Mouse (Mus musculus) telencephalon, adult 2 months (tissue): Measurements from ENCODE around the gene Kdm4b.

Source experiments
- DNase-seq: peaks from one replicate; pipeline ENCODE4 v3.0.0-alpha.2; 2011; ENCODE audit warnings: low read depth, low spot score

Kdm4b gene

DNA sequence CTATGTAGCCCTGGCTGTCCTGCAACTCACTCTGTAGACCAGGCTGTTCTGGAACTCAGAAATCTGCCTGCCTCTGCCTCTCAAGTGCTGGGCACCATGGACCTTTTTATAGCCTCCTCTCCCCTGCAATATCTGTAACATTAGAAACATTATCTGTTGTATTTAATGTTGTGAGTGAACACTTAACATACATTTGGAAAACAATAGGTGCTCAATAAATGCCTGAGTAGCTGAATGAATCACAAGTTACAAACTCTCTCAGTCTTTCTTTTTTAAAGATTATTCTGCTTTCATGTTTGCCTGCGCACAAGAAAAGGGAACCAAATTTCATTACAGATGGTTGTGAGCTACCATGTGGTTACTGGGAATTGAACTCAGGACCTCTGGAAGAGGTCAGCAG, 27.6 kb upstream of the Kdm4b start:
- no peak for DNase-seq

- no peak for DNase-seq
Observed at GRCm38 (mm10) chr17:56300186-56300585, 25.7 kb upstream of the Kdm4b start, which contains the start of gene Arrdc5. Gene Arrdc5, minus strand, starts transcription at chr17:56300286.

- no peak for DNase-seq
Observed at GRCm38 (mm10) chr17:56302363-56302996, 23.4 kb upstream of the Kdm4b start.

GRCm38 (mm10) chr17:56303160-56303846, 22.6 kb upstream of the Kdm4b start, which contains the start of gene Uhrf1:
Gene Uhrf1, plus strand, starts transcription at chr17:56303321.
- no peak for DNase-seq

GRCm38 (mm10) chr17:56303847-56304586, 21.8 kb upstream of the Kdm4b start:
- peak; percentile 67 for DNase-seq

GRCm38 (mm10) chr17:56304718-56305117, 21.1 kb upstream of the Kdm4b start:
- DNase-seq = no peak

GRCm38 (mm10) chr17:56305156-56305555, 20.7 kb upstream of the Kdm4b start:
- DNase-seq = no peak

DNA sequence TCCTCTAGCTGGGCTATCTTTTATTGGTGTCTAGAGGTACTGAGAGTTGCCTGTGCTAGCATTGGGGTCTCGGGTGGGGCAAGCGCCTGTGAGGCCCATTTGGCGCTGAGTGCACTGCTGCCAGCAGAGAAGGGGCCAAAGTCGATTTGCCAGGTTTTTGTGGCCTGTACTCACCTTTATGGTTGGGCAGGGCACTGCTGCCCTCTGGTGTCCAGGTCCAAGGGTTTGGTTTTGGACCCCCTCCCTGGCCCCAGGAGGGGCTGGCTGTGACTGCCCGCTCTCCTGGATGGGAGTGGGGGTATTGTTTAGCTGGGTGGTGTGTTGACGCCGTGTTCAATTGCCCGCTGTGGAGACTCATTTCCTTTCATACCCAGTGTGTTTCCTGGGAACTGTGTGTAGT, 20.0 kb upstream of the Kdm4b start:
- DNase-seq = no peak

DNA sequence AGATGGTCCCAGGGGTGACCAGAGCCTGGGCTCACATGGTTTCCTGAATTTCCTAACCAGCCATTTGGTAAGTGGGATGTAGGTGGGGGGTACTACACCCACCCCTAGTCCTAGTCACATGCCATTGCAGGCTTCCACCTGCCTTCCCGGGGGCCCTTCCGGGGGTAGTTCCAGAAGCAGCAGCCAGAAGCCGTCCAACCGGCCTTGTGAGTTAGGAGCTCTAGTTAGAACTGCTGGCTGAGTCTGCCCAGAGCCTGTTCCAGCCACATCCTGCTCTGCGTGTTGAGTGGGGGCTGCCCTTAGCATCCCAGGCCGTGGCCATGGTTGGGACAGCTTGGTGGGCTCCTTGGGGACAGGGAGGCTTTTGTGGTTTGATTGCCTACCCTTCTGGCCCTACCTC, 17.8 kb upstream of the Kdm4b start:
- DNase-seq = no peak

GRCm38 (mm10) chr17:56309191-56309945, 16.5 kb upstream of the Kdm4b start:
- DNase-seq = no peak

- DNase-seq = no peak
Observed at GRCm38 (mm10) chr17:56324419-56324818, 1.4 kb upstream of the Kdm4b start.

- DNase-seq = no peak
Observed at GRCm38 (mm10) chr17:56326153-56327147, 588 bp downstream of the Kdm4b start.

GRCm38 (mm10) chr17:56329267-56329666, 3.4 kb downstream of the Kdm4b start:
- DNase-seq = no peak

DNA sequence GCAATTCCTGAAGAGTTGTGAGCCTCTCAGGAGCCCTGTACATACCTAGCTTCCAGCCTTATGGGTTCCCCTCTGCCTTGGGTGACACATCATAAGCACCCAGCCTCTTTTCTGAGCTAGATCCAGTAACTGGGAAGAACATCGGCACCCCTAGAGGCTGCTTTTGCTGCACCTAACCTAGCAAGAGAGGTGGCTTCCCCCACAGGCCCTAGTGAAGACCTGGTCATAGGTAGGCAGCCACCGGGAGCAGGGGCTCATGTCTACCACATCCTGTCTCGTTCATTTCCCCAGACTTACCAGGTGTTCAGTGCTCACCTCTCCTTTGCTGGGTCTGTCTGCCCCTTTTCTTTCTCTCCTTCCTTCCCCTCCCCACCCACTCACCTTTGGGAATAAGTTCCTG, 4.5 kb downstream of the Kdm4b start:
- DNase-seq = no peak

DNA sequence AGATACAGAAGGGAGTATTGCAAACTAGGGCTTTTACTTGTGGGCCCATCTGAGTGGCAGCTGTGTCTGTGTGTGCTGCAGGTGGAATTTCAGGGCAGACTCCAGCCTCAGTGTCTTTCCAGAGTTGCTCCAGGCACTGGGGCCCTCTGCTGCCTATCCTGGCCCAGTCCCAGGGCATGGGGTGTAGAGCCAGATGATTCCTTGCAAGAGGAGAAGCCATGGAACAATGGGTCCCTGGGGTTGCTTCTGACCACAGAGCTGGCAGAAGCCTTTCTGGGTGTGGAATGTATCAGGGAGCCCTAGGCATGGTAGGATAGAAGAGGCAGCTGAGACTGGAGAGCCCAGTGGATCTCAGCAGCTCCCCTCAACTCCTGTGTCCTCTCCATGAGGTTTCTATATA, 5.4 kb downstream of the Kdm4b start:
- DNase-seq = no peak

- no peak for DNase-seq
Observed at GRCm38 (mm10) chr17:56332987-56333386, 7.1 kb downstream of the Kdm4b start.

DNA sequence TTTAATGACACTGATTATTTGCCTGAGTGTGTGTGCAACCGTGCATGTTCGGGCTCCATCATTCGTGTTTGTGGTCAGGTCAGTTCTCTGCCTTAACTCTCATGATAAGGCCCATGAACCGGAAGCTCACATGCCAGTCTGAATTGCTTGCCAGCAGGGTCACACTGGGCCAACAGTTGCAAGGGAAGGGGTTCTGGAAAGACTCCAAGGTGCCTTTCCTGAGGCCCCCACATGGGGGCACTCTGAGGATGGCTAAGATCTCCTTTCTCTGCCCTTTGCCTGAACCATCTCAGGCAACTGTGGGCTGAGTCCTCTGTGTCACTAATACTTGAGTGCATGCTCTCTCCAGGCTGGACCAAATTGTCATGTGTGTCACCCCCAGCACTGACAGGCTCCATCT, 11.3 kb downstream of the Kdm4b start:
- no peak for DNase-seq

GRCm38 (mm10) chr17:56337791-56338190, 11.9 kb downstream of the Kdm4b start:
- DNase-seq = no peak

- DNase-seq = no peak
Observed at GRCm38 (mm10) chr17:56338909-56339308, 13.0 kb downstream of the Kdm4b start.

DNA sequence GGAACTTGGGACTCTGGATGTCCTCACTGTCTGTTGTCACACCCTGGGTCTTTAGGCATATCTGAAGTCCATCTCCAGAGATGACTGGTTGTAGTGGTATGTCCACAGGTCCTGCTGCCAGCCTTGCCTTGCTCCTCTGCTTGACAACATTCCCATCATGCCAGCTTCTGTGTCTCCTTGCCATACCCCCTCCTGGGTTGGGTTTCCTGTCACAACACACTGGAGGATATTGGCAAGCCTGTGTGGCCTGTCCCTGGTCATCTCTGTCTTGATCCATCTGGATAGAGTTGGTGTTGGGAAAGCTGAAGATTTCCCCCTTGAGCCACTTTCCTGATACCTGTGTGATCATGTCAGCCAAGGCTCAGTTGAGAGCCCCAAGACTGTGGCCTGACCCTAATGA, 14.9 kb downstream of the Kdm4b start:
- no peak for DNase-seq

DNA sequence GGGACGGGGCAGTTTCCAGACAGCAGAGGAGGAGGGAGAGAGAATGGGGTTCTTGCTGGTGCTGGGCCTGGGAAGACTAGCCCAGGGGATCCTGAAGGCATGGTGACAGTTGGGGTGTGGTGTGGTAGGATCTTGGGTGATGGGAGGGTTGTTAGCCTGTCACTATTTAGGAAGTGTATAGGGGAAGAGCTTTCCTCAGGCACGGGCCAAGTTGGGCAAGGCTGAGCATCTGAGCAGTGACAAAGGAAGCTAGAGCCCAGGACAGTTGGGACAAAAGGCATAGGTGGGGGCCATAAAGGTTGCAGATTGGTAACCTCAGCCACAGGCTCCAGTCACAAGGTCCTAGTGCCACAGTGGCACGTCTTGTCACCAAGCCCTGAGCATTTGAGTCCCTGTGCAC, 17.6 kb downstream of the Kdm4b start:
- DNase-seq = no peak
